Mouse (Mus musculus): Measurements from ENCODE around the gene Fyco1.

DNA sequence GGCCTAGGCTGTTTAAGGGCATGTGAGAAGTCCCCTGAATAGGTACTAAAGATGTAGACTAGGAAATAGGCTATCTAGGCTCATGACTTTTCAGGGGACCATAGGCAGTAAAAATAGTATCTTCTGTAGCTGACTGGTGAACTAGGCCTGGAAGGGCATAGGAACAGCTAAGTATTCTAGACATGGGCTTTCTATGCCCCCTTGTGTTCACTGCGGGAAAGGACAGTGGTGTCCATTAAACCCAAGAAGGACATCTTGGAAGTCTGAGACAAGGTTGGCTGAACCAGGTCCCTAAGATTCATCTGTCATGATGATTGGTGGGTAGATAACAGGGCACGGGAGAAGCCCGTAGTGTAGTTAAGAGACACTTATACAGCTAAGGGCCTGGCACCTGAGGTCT, 55.5 kb downstream of the Fyco1 start:
- no peak for TF ChIP-seq POLR2A (IDR thresholded peaks at IDR 0.05; ENCODE audit: control insufficient read depth, extremely low read depth, insufficient read depth, low read length, poor library complexity)
- no peak for TF ChIP-seq CTCF (IDR thresholded peaks at IDR 0.05; ENCODE audit: borderline replicate concordance, control insufficient read depth, extremely low read depth, insufficient read depth, low read length, poor library complexity)

All from thymus, adult 2 months (tissue).